Mouse (Mus musculus) forebrain, embryonic 12.5 days (tissue): ENCODE results near the gene Ggcx. TPM values are rescaled to one million over a fixed set of nuclear protein-coding genes. Genes with fewer than 3 reads are reported as not detected.
"Not testable (repeated sequence)": the region's sequence is repeated elsewhere in the genome, so short reads cannot be mapped to it uniquely, and the experiment has no call there.

Source experiments
- ATAC-seq: fragments of 200-750 bp; cut with Nextera tagmentation; 2 replicates; pipeline ENCODE4 v1.8.0; 2017; ENCODE audit warnings: moderate TSS enrichment; ENCODE audit not compliant: low FRiP score
- H3K27ac ChIP-seq: fragments of 300-500 bp; sonication (generic); 2 replicates; pipeline ENCODE4 v1.5.1; 2016; ENCODE audit warnings: mild to moderate bottlenecking
- H3K27me3 ChIP-seq: fragments of 300-500 bp; sonication (generic); 2 replicates; pipeline ENCODE4 v1.6.1; 2016; ENCODE audit warnings: mild to moderate bottlenecking
- H3K36me3 ChIP-seq: fragments of 300-500 bp; sonication (generic); replicated peaks from 2 replicates; pipeline ENCODE4 v1.6.1; 2016; ENCODE audit warnings: mild to moderate bottlenecking
- H3K4me1 ChIP-seq: fragments of 300-500 bp; sonication (generic); 2 replicates; pipeline ENCODE4 v1.6.1; 2016
- H3K4me2 ChIP-seq: fragments of 300-500 bp; sonication (generic); 2 replicates; pipeline ENCODE4 v1.6.1; 2016; ENCODE audit warnings: mild to moderate bottlenecking, moderate library complexity
- H3K4me3 ChIP-seq: fragments of 300-500 bp; sonication (generic); replicated peaks from 2 replicates; pipeline ENCODE4 v1.5.1; 2016; ENCODE audit warnings: mild to moderate bottlenecking
- H3K9ac ChIP-seq: fragments of 300-500 bp; sonication (generic); 2 replicates; pipeline ENCODE4 v1.6.1; 2016; ENCODE audit warnings: mild to moderate bottlenecking
- H3K9me3 ChIP-seq: fragments of 300-500 bp; sonication (generic); 2 replicates; pipeline ENCODE4 v1.6.1; 2016
- WGBS: fragments of 180-500 bp; shearing (Covaris S2); methylation state at CpG from one replicate; pipeline ENCODE4 v1.1.7; 2016; 5-methylcytosine and 5-hydroxymethylcytosine counted together
- polyA plus RNA-seq: library from polyadenylated mRNA; unstranded; fragments of >200 nt; fragmentation: Nextera tagmentation; extraction: Ambion mirVana; gene quantifications from 2 replicates; pipeline ENCODE4 v1.2.1, GENCODE M21; 2016

Gene Ggcx
- polyA plus RNA-seq, 1 experiment from 2014 or later, result 19.1 TPM

DNA sequence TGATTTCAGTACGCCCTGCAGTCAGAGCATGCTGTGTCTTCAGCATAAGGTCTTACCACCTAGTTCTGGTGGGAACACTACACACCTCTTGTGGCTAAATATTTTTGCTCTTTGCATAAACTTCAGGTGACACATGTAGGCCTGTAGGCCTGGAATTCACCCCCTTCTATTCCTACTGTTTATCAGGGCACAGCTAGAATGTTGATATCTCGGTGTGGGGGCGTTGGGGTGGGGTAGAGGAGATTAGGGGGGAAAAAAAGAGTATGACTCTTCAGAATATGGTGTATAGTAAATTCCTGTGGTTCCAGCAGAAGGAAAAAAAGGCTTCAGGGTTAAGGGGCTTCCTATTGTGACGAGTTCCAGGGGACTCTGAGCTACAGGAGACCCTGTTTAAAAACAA lies 42.5 kb downstream of the Ggcx start:
- ATAC-seq, result no peak

DNA sequence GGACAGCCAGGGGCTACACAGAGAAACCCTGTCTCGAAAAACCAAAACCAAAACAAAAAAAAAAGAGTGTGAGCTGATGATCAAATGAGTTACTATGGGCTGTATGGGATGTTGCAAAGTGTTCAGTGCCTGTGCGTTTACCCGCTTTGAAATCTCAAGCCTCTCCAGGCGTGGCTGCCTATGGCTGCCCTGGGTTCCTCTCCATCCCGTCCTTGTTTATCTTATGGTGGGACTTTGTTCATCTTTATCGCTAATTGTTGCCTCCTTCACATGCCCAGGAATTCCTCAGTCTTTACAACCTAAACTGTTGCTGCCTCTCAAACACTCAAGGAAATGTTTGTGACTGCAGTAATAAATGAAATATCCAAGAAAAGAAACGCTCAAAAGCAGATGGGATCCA lies 44.3 kb downstream of the Ggcx start:
- no peak for ATAC-seq
- Histone ChIP-seq H3K27ac (no peak overlapping the region), H3K4me3 (no peak overlapping the region), H3K36me3 (no peaks in the 10 kb centered on the region), H3K4me1 (no peaks in the 10 kb centered on the region), H3K9me3 (no peaks in the 10 kb centered on the region), H3K9ac (no peak overlapping the region), H3K27me3 (no peaks in the 10 kb centered on the region), H3K4me2 (no peak overlapping the region)
- 90% methylated on average over 7 of the region's 7 CpGs for WGBS

More for the DNA sequence above, 42.5 kb downstream of the Ggcx start:
- Histone ChIP-seq H3K27me3 (no peaks in the 10 kb centered on the region), H3K9ac (no peak overlapping the region), H3K27ac (no peak overlapping the region), H3K4me3 (no peak overlapping the region), H3K4me1 (no peaks in the 10 kb centered on the region), H3K9me3 (no peaks in the 10 kb centered on the region), H3K36me3 (no peaks in the 10 kb centered on the region), H3K4me2 (no peak overlapping the region)
- 87% methylated on average over 4 of the region's 4 CpGs for WGBS

DNA sequence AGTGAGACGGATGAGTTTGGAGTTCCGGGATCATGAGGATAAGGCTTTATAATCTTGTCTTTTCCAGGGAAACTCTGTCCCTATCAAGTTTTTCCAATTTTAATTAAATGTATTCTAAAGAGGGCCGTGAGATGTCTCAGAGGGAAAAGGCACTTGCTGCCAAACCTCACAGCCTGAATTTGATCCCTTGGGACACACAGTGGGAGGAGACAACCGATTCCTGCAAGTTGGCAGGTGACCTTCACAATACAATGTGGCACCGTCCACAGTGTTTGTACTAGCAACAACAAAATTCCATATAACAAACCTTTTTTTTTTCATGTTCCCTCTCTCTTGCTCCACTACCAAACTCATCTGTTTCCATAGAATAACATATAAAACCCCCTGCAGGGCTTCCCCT lies 44.8 kb downstream of the Ggcx start:
- Histone ChIP-seq H3K9me3 (no peaks in the 10 kb centered on the region), H3K27me3 (no peaks in the 10 kb centered on the region), H3K4me2 (no peak overlapping the region), H3K4me3 (no peak overlapping the region), H3K36me3 (no peaks in the 10 kb centered on the region), H3K9ac (no peak overlapping the region), H3K27ac (no peak overlapping the region), H3K4me1 (no peaks in the 10 kb centered on the region)
- ATAC-seq, result no peak
- 78% methylated on average over 5 of the region's 5 CpGs for WGBS

DNA sequence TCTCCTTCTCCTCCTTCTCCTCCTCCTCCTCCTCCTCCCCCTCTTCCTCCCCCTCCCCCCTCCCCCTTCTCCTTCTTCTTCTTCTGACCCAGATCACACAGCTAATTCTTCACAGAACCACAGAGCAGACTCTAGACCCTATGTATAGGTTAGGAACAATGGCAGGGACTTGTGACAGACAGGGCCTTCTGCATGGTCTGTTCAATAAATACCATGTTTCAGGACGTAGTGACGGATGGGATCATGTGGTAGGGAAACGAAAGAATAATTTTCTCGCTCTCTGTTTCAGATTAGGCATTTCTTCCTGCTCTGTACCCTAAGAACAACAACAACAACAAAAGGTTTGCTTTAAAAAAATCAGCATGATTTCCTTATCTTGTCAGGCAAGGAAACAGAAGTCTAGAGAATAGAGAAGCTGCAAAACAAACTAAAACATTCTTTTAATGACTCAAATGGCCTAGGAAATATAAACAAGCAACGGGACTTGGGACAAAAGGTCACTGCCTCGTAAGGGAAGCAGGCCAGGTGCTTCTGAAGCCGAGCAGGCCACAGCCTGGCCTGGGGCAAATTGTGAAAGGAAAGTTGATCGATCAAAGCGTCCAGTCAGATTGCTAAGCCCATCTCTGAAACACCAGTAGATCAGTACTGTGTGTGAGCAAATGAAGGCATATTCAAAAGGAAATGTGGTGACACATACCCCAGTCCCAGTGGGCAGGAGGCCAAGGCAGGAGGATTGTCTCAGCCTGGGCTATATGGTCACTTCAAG lies 46.1 kb downstream of the Ggcx start:
- H3K4me1 ChIP-seq, result no peaks in the 10 kb centered on the region
- H3K27me3 ChIP-seq, result no peaks in the 10 kb centered on the region
- H3K4me2 ChIP-seq, result no peak overlapping the region
- no peaks in the 10 kb centered on the region for H3K9me3 ChIP-seq
- no peak for ATAC-seq
- H3K36me3 ChIP-seq, result no peaks in the 10 kb centered on the region
- WGBS, result 69% methylated on average over 9 of the region's 9 CpGs
- H3K27ac ChIP-seq, result no peak overlapping the region
- no peak overlapping the region for H3K9ac ChIP-seq
- no peak overlapping the region for H3K4me3 ChIP-seq

DNA sequence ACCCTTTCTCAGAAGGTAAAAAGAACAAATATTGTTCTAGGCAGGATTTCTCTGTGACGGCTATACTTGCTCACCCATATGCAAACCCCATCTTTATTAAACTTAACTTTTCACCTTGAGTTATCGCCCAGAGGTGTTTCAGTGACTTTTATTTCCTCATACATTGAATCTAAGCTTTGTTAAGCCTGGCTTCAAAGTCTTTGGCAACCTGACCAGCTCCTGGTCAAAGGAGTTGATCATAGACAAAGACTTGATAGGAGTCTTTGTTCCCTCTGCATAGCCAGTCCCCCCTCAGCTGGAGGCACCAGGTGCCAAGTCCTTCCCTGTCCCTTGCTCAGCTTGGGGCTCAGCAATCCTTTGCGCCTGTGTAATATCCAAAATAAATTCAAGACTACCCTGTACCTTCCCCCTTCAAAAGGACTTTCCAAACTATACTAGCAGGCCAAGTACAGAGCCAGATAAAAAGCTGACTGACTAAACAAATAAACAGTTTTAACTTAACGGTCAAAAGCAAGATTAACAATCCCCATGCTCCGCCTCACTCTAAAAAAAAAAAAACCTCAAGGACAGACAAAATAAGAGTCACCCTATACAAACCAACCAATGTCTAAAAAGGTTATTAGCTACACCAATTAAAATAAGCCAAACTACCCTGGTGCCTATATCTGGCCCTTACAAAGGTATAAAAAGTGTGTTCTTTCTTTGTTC lies 48.6 kb downstream of the Ggcx start:
- not testable (repeated sequence) for H3K4me1 ChIP-seq, H3K4me3 ChIP-seq, H3K27ac ChIP-seq, H3K9ac ChIP-seq, H3K4me2 ChIP-seq, H3K27me3 ChIP-seq, H3K9me3 ChIP-seq, H3K36me3 ChIP-seq, ATAC-seq
- 77% methylated on average over 5 of the region's 5 CpGs for WGBS

DNA sequence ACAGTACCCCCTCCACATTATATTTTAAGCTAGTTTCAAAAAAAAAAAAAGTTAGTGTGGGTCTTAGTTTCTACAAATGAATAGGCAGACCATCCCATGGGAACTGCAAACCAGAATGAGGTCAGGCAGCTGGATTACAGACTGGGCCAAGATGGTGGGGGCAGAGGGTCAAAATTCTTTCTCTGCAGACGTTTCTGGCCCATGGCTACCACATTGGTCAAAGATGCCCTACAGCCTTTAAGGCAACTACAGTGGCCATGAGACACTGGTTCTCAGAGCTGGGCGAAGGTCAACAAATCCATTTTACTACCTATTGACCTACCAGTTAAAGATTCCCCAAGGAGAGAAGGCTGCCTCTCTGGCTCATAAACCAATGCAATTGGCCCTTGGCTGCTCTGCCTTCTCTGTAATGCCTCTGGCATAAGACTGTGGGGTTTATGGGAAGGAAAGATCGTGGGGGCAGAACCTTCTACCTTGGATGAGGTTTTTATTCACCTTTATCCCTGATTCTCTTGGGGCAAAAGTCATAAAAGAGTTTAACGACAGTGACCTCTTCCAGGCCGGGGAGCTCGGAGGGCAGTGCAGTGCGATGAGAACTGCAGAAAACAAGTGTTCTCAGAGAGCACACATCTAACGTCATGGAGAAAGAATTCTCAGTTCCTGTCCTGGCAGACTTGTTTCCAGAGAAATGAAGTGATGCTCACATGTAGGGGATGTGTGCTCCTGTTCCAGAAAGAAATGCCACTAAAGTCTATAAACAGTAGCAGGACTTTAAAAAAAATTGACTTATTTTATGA lies 51.5 kb downstream of the Ggcx start:
- no peak for ATAC-seq
- Histone ChIP-seq H3K4me2 (no peak overlapping the region), H3K4me1 (no peaks in the 10 kb centered on the region), H3K9ac (no peak overlapping the region), H3K4me3 (no peak overlapping the region), H3K36me3 (no peaks in the 10 kb centered on the region), H3K27me3 (no peaks in the 10 kb centered on the region), H3K9me3 (no peaks in the 10 kb centered on the region), H3K27ac (no peak overlapping the region)
- WGBS, result 81% methylated on average over 8 of the region's 8 CpGs

DNA sequence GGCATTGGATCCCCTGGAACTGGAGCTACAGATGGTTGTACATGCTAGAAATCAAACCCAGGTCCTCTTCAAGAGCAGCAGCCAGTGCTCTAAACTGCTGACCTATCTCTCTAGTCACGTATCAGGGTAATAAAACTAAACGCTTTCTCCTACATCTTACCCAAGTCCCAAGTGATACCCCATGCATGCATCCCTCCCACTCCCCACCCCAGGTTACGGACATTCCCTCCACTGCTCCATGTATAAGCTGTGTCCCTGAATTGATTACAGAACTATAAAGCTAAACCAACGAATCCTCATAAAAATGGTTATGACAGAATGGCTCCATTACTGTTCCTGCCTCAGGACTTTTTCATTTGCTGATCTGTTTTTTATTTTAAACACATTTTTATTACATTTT lies 52.1 kb downstream of the Ggcx start:
- no peaks in the 10 kb centered on the region for H3K4me1 ChIP-seq
- H3K27me3 ChIP-seq, result no peaks in the 10 kb centered on the region
- no peak overlapping the region for H3K9ac ChIP-seq
- no peaks in the 10 kb centered on the region for H3K9me3 ChIP-seq
- no peaks in the 10 kb centered on the region for H3K36me3 ChIP-seq
- ATAC-seq, result no peak
- 92% methylated on average over 4 of the region's 4 CpGs for WGBS
- no peak overlapping the region for H3K4me2 ChIP-seq
- no peak overlapping the region for H3K27ac ChIP-seq
- H3K4me3 ChIP-seq, result no peak overlapping the region

DNA sequence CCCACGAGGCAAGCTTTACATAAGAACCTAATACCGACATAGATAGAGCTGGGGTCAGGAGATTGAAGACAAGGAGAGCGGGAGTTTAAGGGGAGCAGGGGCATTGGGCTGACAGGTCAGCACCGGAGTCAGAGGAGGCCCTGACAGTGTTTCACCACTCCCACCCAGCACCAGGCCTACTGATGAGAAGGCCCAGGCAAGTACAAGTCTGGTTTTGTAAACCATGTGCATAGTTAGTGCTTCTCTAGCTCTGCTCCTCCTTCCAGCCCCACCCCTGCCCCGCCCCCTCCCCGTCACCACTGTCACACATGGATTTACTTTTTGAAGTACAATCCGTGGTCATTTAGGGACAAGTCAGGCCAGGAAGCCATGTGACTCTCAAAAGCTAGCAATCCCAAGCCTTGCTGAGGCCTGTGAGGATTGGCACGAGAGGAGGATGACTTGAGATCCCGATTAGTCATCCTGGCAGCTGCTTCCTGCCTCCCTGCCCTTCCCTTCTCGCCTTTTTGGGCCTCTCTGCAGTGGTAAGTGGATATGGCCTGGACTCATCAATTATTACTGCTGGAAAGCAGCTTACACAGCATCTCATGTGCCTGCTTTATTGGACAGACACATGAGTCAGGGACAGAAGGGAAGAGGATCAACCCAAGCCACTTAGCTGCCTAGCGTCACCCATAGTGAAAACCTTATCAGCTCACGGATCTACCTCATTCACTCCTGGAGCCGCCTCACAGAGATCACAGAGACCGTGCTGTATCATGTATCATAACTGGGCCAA lies 59.3 kb downstream of the Ggcx start:
- Histone ChIP-seq H3K36me3 (no peaks in the 10 kb centered on the region), H3K4me3 (no peak overlapping the region), H3K27me3 (no peaks in the 10 kb centered on the region), H3K9ac (no peak overlapping the region), H3K4me1 (no peaks in the 10 kb centered on the region), H3K4me2 (no peak overlapping the region), H3K9me3 (no peaks in the 10 kb centered on the region), H3K27ac (no peak overlapping the region)
- 76% methylated on average over 14 of the region's 14 CpGs for WGBS
- ATAC-seq, result no peak

DNA sequence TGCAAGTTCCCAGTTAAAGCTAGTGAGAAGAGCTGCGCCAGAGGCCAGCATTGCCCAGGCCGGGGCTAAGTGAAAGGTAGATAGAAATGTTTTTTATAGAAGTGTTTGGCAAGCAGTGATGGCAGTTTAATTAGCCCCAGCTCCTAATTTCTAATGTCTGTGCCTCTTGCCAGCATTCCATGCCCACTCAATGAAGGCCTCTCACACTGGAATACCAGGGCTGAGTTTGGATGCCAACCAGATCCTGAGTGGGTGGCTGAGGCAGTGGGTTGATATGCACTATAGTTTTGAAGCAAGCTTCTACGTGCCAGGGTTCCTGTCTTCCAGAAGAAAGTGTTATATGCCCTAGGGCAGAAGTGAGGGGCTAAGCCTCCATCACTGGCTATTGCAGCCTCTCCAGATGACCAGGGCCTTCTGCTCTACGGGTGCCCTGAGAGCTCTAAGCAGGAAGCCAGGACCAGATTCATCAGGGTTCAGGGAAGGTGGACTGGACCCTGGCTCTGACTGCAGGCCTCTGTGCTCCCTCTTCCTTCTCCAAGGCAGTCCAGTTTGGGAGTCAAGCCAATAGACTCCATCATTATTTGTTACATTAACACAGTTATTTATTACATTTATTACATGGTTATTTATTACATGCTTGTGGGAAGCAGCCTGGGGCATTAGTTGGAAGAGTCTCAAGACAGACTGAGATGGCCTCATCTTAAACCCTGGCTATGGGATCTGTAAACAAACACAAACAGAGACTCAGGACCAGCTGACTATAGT lies 61.3 kb downstream of the Ggcx start:
- H3K4me1 ChIP-seq, result no peaks in the 10 kb centered on the region
- ATAC-seq, result no peak
- no peaks in the 10 kb centered on the region for H3K27me3 ChIP-seq
- no peaks in the 10 kb centered on the region for H3K9me3 ChIP-seq
- H3K9ac ChIP-seq, result no peak overlapping the region
- H3K27ac ChIP-seq, result no peak overlapping the region
- H3K4me3 ChIP-seq, result no peak overlapping the region
- no peak overlapping the region for H3K4me2 ChIP-seq
- WGBS, result 86% methylated on average over 4 of the region's 4 CpGs
- no peaks in the 10 kb centered on the region for H3K36me3 ChIP-seq

DNA sequence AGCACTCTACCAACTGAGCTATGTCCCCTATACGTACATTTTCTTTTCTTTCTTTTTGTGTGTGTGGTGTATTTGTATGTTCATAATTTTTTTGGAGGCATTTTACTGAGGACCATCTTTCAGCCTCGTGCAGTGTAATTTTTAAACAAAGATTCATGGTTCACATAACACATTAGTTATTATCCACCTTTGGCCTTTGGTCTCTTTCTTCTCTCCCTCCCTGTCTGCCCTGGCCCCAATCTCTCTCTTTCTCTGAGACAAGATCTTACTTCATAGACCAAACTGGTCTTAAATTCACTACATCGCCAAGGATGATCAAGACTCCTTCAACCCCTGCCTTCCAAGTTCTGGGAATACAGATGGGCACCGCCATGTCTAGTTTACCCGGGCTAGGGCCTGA lies 62.7 kb downstream of the Ggcx start:
- H3K9ac ChIP-seq, result no peak overlapping the region
- WGBS, result 93% methylated on average over 5 of the region's 5 CpGs
- no peak for ATAC-seq

DNA sequence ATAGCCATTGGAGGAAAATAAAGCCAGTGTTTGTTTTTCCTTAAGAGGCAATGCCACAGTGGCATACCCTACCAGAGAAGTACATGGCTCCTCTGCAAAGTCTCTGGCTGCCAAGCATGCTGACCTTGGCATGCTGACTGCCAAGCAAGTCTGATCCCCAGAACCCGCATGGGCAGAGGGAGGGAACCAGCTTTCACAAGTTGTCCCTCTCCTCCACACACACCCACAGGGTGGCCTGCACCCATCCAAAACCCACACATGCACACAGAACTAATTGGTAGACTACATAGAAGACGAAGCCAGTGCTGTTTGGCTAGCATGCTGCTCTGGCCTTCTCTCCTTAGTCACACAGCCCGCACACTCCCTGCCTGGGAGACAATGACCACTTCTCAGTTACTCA lies 63.5 kb downstream of the Ggcx start:
- H3K4me3 ChIP-seq, result no peak overlapping the region
- no peaks in the 10 kb centered on the region for H3K9me3 ChIP-seq
- no peak overlapping the region for H3K9ac ChIP-seq
- ATAC-seq, result no peak
- no peaks in the 10 kb centered on the region for H3K4me1 ChIP-seq
- H3K4me2 ChIP-seq, result no peak overlapping the region
- no peak overlapping the region for H3K27ac ChIP-seq
- H3K36me3 ChIP-seq, result no peaks in the 10 kb centered on the region
- no peaks in the 10 kb centered on the region for H3K27me3 ChIP-seq
- WGBS, result 91% methylated on average over 3 of the region's 3 CpGs

More for the DNA sequence above, 62.7 kb downstream of the Ggcx start:
- Histone ChIP-seq H3K4me1 (no peaks in the 10 kb centered on the region), H3K36me3 (no peaks in the 10 kb centered on the region), H3K27ac (no peak overlapping the region), H3K4me3 (no peak overlapping the region), H3K9me3 (no peaks in the 10 kb centered on the region), H3K4me2 (no peak overlapping the region), H3K27me3 (no peaks in the 10 kb centered on the region)
